Mouse (Mus musculus) urinary bladder, postnatal 4 days (tissue): ENCODE measurements around the gene Sema3e.

Experiments
- DNase-seq, 2 experiments: peaks; one replicate each; pipeline ENCODE4 v3.0.0; 2021 to 2022; ENCODE audit warnings: low spot score in 2 of 2

Gene Sema3e

GRCm38 (mm10) chr5:14073152-14073551, 48.1 kb downstream of the Sema3e start:
- no peak for DNase-seq

GRCm38 (mm10) chr5:14088100-14088499, 63.0 kb downstream of the Sema3e start:
- DNase-seq: no peak

GRCm38 (mm10) chr5:14089875-14090608, 65.0 kb downstream of the Sema3e start:
- no peak for DNase-seq

GRCm38 (mm10) chr5:14090609-14090969, 65.5 kb downstream of the Sema3e start:
- no peak for DNase-seq

GRCm38 (mm10) chr5:14092262-14092776, 67.2 kb downstream of the Sema3e start:
- no peak for DNase-seq

- DNase-seq: no peak
These were observed 71.1 kb downstream of the Sema3e start for GRCm38 (mm10) chr5:14096196-14096595.

- no peak for DNase-seq
These were observed 73.6 kb downstream of the Sema3e start for GRCm38 (mm10) chr5:14098677-14099076.

GRCm38 (mm10) chr5:14107365-14107764, 82.3 kb downstream of the Sema3e start:
- no peak for DNase-seq

- DNase-seq: no peak
These were observed 83.9 kb downstream of the Sema3e start for GRCm38 (mm10) chr5:14109001-14109400.

- DNase-seq: no peak
These were observed 86.3 kb downstream of the Sema3e start for GRCm38 (mm10) chr5:14111401-14111800.

- no peak for DNase-seq
These were observed 96.8 kb downstream of the Sema3e start for GRCm38 (mm10) chr5:14121902-14122301.

- no peak for DNase-seq
These were observed 101.5 kb downstream of the Sema3e start for GRCm38 (mm10) chr5:14126591-14126990.

- DNase-seq: no peak
These were observed 110.9 kb downstream of the Sema3e start for GRCm38 (mm10) chr5:14135929-14136328.

GRCm38 (mm10) chr5:14138725-14139124, 113.6 kb downstream of the Sema3e start:
- DNase-seq: no peak

GRCm38 (mm10) chr5:14162579-14162978, 137.5 kb downstream of the Sema3e start:
- no peak for DNase-seq

GRCm38 (mm10) chr5:14163280-14163679, 138.2 kb downstream of the Sema3e start:
- DNase-seq: no peak

GRCm38 (mm10) chr5:14167776-14168175, 142.7 kb downstream of the Sema3e start:
- no peak for DNase-seq

GRCm38 (mm10) chr5:14173355-14174183, 148.5 kb downstream of the Sema3e start:
- no peak for DNase-seq

- no peak for DNase-seq
These were observed 155.5 kb downstream of the Sema3e start for GRCm38 (mm10) chr5:14180571-14180970.

GRCm38 (mm10) chr5:14182156-14182555, 157.1 kb downstream of the Sema3e start:
- no peak for DNase-seq

- DNase-seq: no peak
These were observed 170.2 kb downstream of the Sema3e start for GRCm38 (mm10) chr5:14195172-14195819.

GRCm38 (mm10) chr5:14198344-14199040, 173.4 kb downstream of the Sema3e start:
- DNase-seq: no peak
